Mouse (Mus musculus) liver, postnatal 0 days (tissue): ENCODE measurements around the gene Olfr1501. TPM values are rescaled to one million over a fixed set of nuclear protein-coding genes. Genes with fewer than 3 reads are reported as not detected.
"Not testable (repeated sequence)": the region's sequence is repeated elsewhere in the genome, so short reads cannot be mapped to it uniquely, and the experiment has no call there.

Experiments used
- ATAC-seq: fragments of 200-750 bp; cut with Nextera tagmentation; 2 replicates; pipeline ENCODE4 v1.8.0; 2017; ENCODE audit warnings: mild to moderate bottlenecking, moderate library complexity
- DNase-seq: peaks from one replicate; pipeline ENCODE4 v3.0.0-alpha.2; 2016
- H3K27ac ChIP-seq: fragments of 300-500 bp; sonication (generic); 2 replicates; pipeline ENCODE4 v1.5.1; 2014; ENCODE audit warnings: antibody characterized with exemption, moderate library complexity, mild to moderate bottlenecking, low read depth
- H3K27me3 ChIP-seq: fragments of 300-500 bp; sonication (generic); 2 replicates; pipeline ENCODE4 v1.6.1; 2014; ENCODE audit warnings: low read length, control low read depth, mixed read lengths; ENCODE audit not compliant: insufficient read depth
- H3K36me3 ChIP-seq: fragments of 300-500 bp; sonication (generic); replicated peaks from 2 replicates; pipeline ENCODE4 v1.6.1; 2014; ENCODE audit warnings: mild to moderate bottlenecking, control low read depth, low read length, moderate library complexity, mixed read lengths; ENCODE audit not compliant: insufficient read depth
- H3K4me1 ChIP-seq: fragments of 300-500 bp; sonication (generic); 2 replicates; pipeline ENCODE4 v1.6.1; 2014; ENCODE audit warnings: antibody characterized with exemption, mild to moderate bottlenecking, control low read depth; ENCODE audit not compliant: insufficient read depth
- H3K4me2 ChIP-seq: fragments of 300-500 bp; sonication (generic); 2 replicates; pipeline ENCODE4 v1.6.1; 2014; ENCODE audit warnings: low read depth, mild to moderate bottlenecking, low read length, moderate library complexity, mixed read lengths
- H3K4me3 ChIP-seq: fragments of 300-500 bp; sonication (generic); 2 replicates; pipeline ENCODE4 v1.5.1; 2014; ENCODE audit warnings: low read depth, low read length
- H3K9ac ChIP-seq: fragments of 300-500 bp; sonication (generic); replicated peaks from 2 replicates; pipeline ENCODE4 v1.6.1; 2014; ENCODE audit warnings: mild to moderate bottlenecking, moderate library complexity
- H3K9me3 ChIP-seq: fragments of 300-500 bp; sonication (generic); 2 replicates; pipeline ENCODE4 v1.6.1; 2016; ENCODE audit warnings: mild to moderate bottlenecking, control low read depth, low read length, mixed read lengths
- CTCF ChIP-seq: sonication (generic); IDR thresholded peaks from 2 replicates; pipeline ENCODE4 v1.5.1; 2016; ENCODE audit warnings: antibody characterized with exemption, low read depth
- EP300 ChIP-seq: IDR thresholded peaks from 2 replicates; pipeline ENCODE4 v1.6.1; 2016; ENCODE audit warnings: antibody characterized with exemption, low read depth, mild to moderate bottlenecking
- WGBS: fragments of 180-500 bp; shearing (Covaris S2); extraction: QIAGEN DNeasy Blood & Tissue Kit; methylation state at CpG from one replicate; pipeline ENCODE4 v1.1.7; 2014; ENCODE audit not compliant: insufficient replicate concordance; 5-methylcytosine and 5-hydroxymethylcytosine counted together
- polyA plus RNA-seq: library from polyadenylated mRNA; unstranded; fragments of >200 nt; fragmentation: Nextera tagmentation; extraction: Ambion mirVana; gene quantifications from 2 replicates; pipeline ENCODE4 v1.2.1, GENCODE M21; 2015

Olfr1501 gene
- not detected in 2 replicates for polyA plus RNA-seq

DNA sequence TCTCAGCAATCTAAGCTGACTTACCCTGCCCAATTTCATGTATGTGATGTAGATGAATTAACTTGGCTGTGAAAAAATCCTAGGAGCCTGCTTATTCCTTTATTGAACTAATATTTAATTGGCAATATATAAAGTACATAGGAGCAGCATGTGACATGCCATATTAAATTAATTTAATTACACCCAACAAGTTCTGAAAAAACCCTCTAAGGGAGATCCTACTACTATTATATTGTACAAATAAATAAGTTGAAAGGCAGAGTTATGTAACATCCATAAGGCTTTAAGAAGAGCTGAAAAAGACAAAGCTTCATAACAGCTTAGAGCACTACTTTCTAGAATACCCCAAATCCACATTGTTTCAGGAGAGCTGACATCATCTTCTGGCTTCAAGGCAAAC, at the start of gene Olfr1501:
Gene Olfr1501 (minus strand): TSS at position 101 of the 400 bp plus-strand sequence.
- not testable (repeated sequence) for H3K36me3 ChIP-seq, H3K4me2 ChIP-seq, ATAC-seq, H3K27ac ChIP-seq, H3K4me3 ChIP-seq, H3K27me3 ChIP-seq, H3K9me3 ChIP-seq, DNase-seq, H3K9ac ChIP-seq, H3K4me1 ChIP-seq

DNA sequence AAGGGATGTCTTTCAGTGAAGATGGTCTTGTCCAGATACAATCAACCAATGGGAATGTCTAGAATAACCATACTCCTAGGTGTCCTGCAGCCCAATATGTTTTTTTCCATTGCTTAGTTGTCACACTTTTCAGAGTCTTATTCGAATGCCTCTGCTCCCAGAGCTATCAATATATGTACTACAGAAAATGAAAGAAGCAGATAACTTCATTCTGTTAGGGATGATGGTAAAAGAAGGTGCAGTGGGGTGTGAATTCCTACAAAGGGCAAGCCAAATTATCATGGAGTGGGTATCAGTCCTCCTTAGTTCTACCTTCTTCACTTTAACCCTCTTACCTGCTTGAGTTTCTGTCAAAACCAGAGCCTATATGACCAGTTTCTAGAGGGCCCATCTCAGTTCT, 47.3 kb upstream of the Olfr1501 start, which contains the start of gene Olfr1504:
Gene Olfr1504 (minus strand): TSS at position 101 of the 400 bp plus-strand sequence.
- no peak within 1 kb of the TSS for H3K27ac ChIP-seq
- DNase-seq: no peak
- H3K9me3 ChIP-seq: no peaks in the 10 kb centered on the region
- no peak within 1 kb of the TSS for H3K4me2 ChIP-seq
- no peaks in the 10 kb centered on the region for H3K4me1 ChIP-seq
- H3K4me3 ChIP-seq: no peak within 1 kb of the TSS
- no peak within 1 kb of the TSS for H3K9ac ChIP-seq
- no peaks in the 10 kb centered on the region for H3K27me3 ChIP-seq
- no peak for TF ChIP-seq CTCF
- no peak for TF ChIP-seq EP300
- WGBS: 39% methylated on average over 1 of the region's 1 CpGs
- H3K36me3 ChIP-seq: no peaks in the 10 kb centered on the region
- no peak for ATAC-seq

DNA sequence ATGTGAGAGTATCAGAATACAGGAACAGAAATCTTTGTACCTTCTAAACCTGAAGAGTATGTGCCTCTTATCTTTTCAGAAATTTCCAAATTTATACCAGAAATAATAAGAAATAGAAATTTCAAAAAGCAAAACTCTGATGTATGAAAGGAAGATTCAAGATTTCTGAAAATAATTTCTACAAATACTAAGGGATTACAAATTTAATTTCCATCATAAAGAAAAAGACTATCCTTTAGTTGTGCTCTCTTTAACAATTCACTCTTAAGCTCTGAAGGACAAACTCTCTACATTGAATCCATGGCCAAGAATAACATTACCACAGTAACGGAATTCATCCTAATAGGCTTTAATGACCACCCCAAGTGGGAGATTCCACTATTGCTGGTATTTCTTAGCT, 11.0 kb upstream of the Olfr1501 start, which contains the start of gene Olfr1502:
Gene Olfr1502 (plus strand): TSS at position 301 of the 400 bp plus-strand sequence.
- 60% methylated on average over 1 of the region's 1 CpGs for WGBS
- Histone ChIP-seq H3K4me3 (no peak within 1 kb of the TSS), H3K27me3 (no peaks in the 10 kb centered on the region), H3K9me3 (no peaks in the 10 kb centered on the region), H3K4me1 (no peaks in the 10 kb centered on the region), H3K27ac (no peak within 1 kb of the TSS), H3K4me2 (no peak within 1 kb of the TSS), H3K9ac (no peak within 1 kb of the TSS), H3K36me3 (no peaks in the 10 kb centered on the region)
- ATAC-seq: no peak
- no peak for DNase-seq
- TF ChIP-seq CTCF: no peak
- TF ChIP-seq EP300: no peak

DNA sequence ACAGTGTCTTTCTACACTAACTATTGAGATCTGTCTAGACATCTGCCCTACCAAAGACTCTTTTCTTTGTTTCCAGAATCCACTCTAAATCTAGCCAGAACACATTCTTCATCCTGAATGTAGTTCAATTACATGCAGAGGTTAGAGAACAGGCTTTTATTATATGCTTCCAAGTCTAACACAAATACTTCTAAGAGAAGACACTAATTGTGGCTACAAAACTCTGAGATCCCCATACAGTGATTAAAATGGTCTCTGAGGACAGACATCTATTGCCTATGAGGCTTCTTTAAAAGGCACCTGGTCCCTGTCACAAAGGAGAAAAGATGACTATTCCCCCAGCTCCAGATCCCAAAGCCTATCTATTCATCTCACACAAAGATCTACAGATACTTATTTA, 20.1 kb downstream of the Olfr1501 start, which contains the start of gene Olfr1500:
Gene Olfr1500 (minus strand): TSS at position 101 of the 400 bp plus-strand sequence.
- ATAC-seq: no peak
- H3K27ac ChIP-seq: no peak within 1 kb of the TSS
- H3K9me3 ChIP-seq: no peaks in the 10 kb centered on the region; the same call in 1 of the 2 replicates
- H3K4me1 ChIP-seq: no peaks in the 10 kb centered on the region
- no peak for DNase-seq
- no peak for TF ChIP-seq EP300
- TF ChIP-seq CTCF: no peak
- H3K9ac ChIP-seq: no peak within 1 kb of the TSS
- no peaks in the 10 kb centered on the region for H3K36me3 ChIP-seq
- no peak within 1 kb of the TSS for H3K4me3 ChIP-seq
- no peak within 1 kb of the TSS for H3K4me2 ChIP-seq
- H3K27me3 ChIP-seq: no peaks in the 10 kb centered on the region

DNA sequence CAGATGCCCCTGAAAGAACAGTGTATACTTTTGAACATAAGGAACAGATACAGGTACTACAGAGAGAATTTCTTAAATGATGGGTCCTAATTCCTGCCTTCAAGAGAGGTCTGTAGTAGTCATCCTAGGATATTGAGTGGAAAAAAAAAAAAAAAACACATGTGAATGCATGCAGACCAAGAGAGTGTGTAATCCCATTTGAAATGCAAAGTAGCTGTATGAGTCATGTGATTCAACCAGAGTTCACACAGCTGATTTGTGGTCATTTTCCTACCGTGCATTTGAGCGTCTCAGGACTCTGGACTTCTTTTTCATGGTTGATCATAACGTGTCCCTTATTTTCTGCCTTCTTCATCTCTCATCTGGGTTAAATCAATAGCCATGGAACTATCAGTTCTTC, 22.0 kb downstream of the Olfr1501 start:
- Histone ChIP-seq H3K9ac (no peak overlapping the region), H3K27ac (no peak overlapping the region), H3K27me3 (no peaks in the 10 kb centered on the region), H3K4me2 (no peak overlapping the region), H3K4me3 (no peak overlapping the region), H3K4me1 (no peaks in the 10 kb centered on the region), H3K36me3 (no peaks in the 10 kb centered on the region), H3K9me3 (no peaks in the 10 kb centered on the region)
- TF ChIP-seq CTCF (no peak), EP300 (no peak)
- DNase-seq: no peak
- ATAC-seq: no peak
- WGBS: 75% methylated on average over 3 of the region's 3 CpGs

DNA sequence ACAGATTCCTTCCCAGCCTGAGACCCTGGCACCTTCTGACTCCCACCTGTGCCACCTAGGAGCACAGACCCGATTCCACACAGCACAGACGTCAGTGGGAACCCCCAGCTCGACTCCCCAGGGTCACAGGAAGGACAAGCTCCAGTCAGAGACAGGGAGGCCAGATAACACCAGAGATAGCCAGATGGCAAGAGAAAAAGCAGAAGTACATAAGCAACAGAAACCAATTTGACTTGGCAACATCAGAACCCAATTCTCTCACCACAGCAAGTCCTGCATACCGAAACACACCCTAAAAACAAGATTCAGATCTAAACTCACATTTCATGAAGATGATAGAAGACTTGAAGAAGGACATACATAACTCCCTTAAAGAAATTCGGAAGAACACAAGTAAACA, 29.6 kb downstream of the Olfr1501 start:
- 38% methylated on average over 5 of the region's 5 CpGs for WGBS
- TF ChIP-seq CTCF (no peak), EP300 (no peak)
- H3K27ac ChIP-seq: no peak overlapping the region

DNA sequence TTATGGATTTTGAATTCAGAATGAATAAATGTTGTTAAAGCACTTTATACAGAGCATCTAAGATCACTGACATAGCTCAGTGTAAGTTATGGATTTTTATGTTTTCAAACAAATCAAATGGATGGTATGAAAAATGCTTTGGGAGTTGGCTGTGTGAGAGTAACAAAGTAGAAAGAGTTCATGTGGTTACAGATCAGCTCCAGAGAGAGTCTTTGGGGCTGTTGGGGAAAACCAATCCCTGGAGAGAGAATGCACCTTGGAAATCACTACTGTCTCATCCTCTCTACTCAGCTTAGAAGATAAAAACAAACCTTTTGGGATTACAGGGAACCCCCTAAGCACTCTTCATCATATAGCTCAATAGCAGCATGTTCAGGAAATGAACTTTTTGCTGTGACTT, 31.1 kb downstream of the Olfr1501 start, which contains the start of gene Olfr1499:
Gene Olfr1499 (minus strand): TSS at position 101 of the 400 bp plus-strand sequence.
- TF ChIP-seq EP300 (no peak), CTCF (no peak)
- ATAC-seq (no peak), DNase-seq (no peak)
- Histone ChIP-seq H3K36me3 (no peaks in the 10 kb centered on the region), H3K27me3 (no peaks in the 10 kb centered on the region), H3K4me1 (no peaks in the 10 kb centered on the region), H3K4me3 (no peak within 1 kb of the TSS), H3K4me2 (no peak within 1 kb of the TSS), H3K9me3 (no peaks in the 10 kb centered on the region), H3K9ac (no peak within 1 kb of the TSS), H3K27ac (no peak within 1 kb of the TSS)

More for the DNA sequence above, 29.6 kb downstream of the Olfr1501 start:
- Histone ChIP-seq H3K4me2 (no peak overlapping the region), H3K9ac (no peak overlapping the region), H3K36me3 (no peaks in the 10 kb centered on the region), H3K4me1 (no peaks in the 10 kb centered on the region), H3K27me3 (no peaks in the 10 kb centered on the region), H3K9me3 (no peaks in the 10 kb centered on the region), H3K4me3 (no peak overlapping the region)
- ATAC-seq (no peak), DNase-seq (no peak)
